In the genomic region with DNA sequence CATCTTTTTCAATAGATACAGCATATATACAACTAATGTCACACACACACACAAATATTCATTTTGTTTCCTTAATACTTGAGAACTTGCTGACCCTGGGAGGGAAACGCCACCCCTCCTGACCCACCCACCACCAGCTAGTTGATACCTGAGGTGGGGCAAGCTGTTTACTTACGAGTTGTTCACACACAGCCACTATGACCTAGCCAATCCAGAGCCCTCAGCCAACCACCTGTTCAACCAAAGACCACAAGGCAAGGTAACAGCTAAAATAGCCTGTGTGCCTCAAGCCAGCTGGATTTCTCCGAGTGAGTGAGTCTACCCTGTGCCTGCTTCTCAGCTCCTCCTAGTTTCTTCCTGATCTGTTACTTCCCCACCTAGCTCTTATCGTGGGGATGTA, we compare ENCODE assay signal across 28 mouse cellular contexts.
DNase-seq lines count a peak whose midpoint lies in the region; ATAC-seq and TF ChIP-seq lines count a peak whose summit lies in the region.
"Had no signal": no experiment of that assay in that cellular context is flagged by ENCODE, and none has a peak within 500 bp of the region (broad histone marks: within the 10 kb centered on the region; RNA-seq: fewer than 3 reads in every experiment).

No protein-coding gene starts in this region.

- TF ChIP-seq CTCF in midbrain, postnatal 0 days (IDR thresholded peaks at IDR 0.05), result no peak

- no peaks in the 10 kb centered on the region for H3K27me3 ChIP-seq in liver, embryonic 16.5 days (ENCODE audit: control insufficient read depth, insufficient read depth, low read depth, low read length)
- H3K27me3 ChIP-seq in liver, embryonic 12.5 days (replicated peaks), result no peaks in the 10 kb centered on the region
- no peaks in the 10 kb centered on the region for H3K27me3 ChIP-seq in stomach, embryonic 14.5 days (ENCODE audit: control insufficient read depth, insufficient read depth, low read length)
- H3K27me3 ChIP-seq in stomach, embryonic 16.5 days (ENCODE audit: control insufficient read depth, insufficient read depth, low read length), result no peaks in the 10 kb centered on the region
- no peaks in the 10 kb centered on the region for H3K27me3 ChIP-seq in midbrain, postnatal 0 days (ENCODE audit: insufficient read depth, low read length)
- H3K27me3 ChIP-seq: CH12.LX; embryonic facial prominence, embryonic 13.5 days; embryonic facial prominence, embryonic 15.5 days; forebrain, embryonic 12.5 days; Patski had no signal

- H3K4me2 ChIP-seq in liver, embryonic 16.5 days (ENCODE audit: low read depth, low read length), result no peak overlapping the region
- H3K4me2 ChIP-seq in liver, embryonic 12.5 days, result no peak overlapping the region
- no peak overlapping the region for H3K4me2 ChIP-seq in stomach, embryonic 14.5 days (replicated peaks; ENCODE audit: low read depth, low read length)
- no peak overlapping the region for H3K4me2 ChIP-seq in stomach, embryonic 16.5 days (ENCODE audit: low read depth, low read length)
- H3K4me2 ChIP-seq in midbrain, postnatal 0 days (ENCODE audit: low read depth, low read length, poor library complexity, severe bottlenecking), result no peak overlapping the region
- H3K4me2 ChIP-seq: embryonic facial prominence, embryonic 13.5 days; embryonic facial prominence, embryonic 15.5 days; forebrain, embryonic 12.5 days had no signal

- H3K27ac ChIP-seq in liver, embryonic 16.5 days (ENCODE audit: low read length), result no peak overlapping the region
- no peak overlapping the region for H3K27ac ChIP-seq in liver, embryonic 12.5 days
- H3K27ac ChIP-seq in stomach, embryonic 14.5 days (ENCODE audit: low read length), result no peak overlapping the region
- no peak overlapping the region for H3K27ac ChIP-seq in stomach, embryonic 16.5 days (ENCODE audit: low read length)
- H3K27ac ChIP-seq in midbrain, postnatal 0 days (ENCODE audit: low read depth, low read length), result no peak overlapping the region
- H3K27ac ChIP-seq: embryonic facial prominence, embryonic 13.5 days; embryonic facial prominence, embryonic 15.5 days; forebrain, embryonic 10.5 days; forebrain, embryonic 12.5 days had no signal

- H3K9me3 ChIP-seq in liver, embryonic 16.5 days (replicated peaks; ENCODE audit: control insufficient read depth, low read length), result no peaks in the 10 kb centered on the region
- H3K9me3 ChIP-seq in liver, embryonic 12.5 days (replicated peaks), result no peaks in the 10 kb centered on the region
- H3K9me3 ChIP-seq in stomach, embryonic 14.5 days (ENCODE audit: control insufficient read depth, low read depth, low read length), result no peaks in the 10 kb centered on the region
- H3K9me3 ChIP-seq in stomach, embryonic 16.5 days (replicated peaks; ENCODE audit: control insufficient read depth, low read length), result no peaks in the 10 kb centered on the region
- H3K9me3 ChIP-seq in midbrain, postnatal 0 days (ENCODE audit: low read length), result no peaks in the 10 kb centered on the region
- H3K9me3 ChIP-seq: embryonic facial prominence, embryonic 13.5 days; embryonic facial prominence, embryonic 15.5 days; forebrain, embryonic 10.5 days; forebrain, embryonic 12.5 days; G1E had no signal

- DNase-seq in midbrain, postnatal 0 days (ENCODE audit: low spot score), result no peak
- DNase-seq in left cerebral cortex, postnatal 4 days, result no peak
- DNase-seq: adrenal gland, adult 8-10 months; adrenal gland, postnatal 14 days; adrenal gland, postnatal 36 days; B cell, adult 2 months; cerebellum, adult 11-12 months; cerebellum, adult 2 months; cerebellum, adult 9-11 months; cerebellum, postnatal 14 days; cerebellum, postnatal 36 days; embryo, embryonic 11 days had no signal

- WGBS in liver, embryonic 16.5 days (ENCODE audit: insufficient replicate concordance), result 51% methylated on average over 4 of the region's 4 CpGs
- WGBS in liver, embryonic 12.5 days (ENCODE audit: insufficient replicate concordance), result 60% methylated on average over 4 of the region's 4 CpGs
- 76% methylated on average over 4 of the region's 4 CpGs for WGBS in stomach, embryonic 14.5 days
- 71% methylated on average over 4 of the region's 4 CpGs for WGBS in stomach, embryonic 16.5 days
- 95% methylated on average over 4 of the region's 4 CpGs for WGBS in midbrain, postnatal 0 days

- 0 out of 2 replicates have a peak, but pooled peaks have one; percentile 28 for ATAC-seq in liver, embryonic 16.5 days (ENCODE audit: low read depth)
- no peak for ATAC-seq in liver, embryonic 12.5 days
- ATAC-seq in stomach, embryonic 14.5 days (ENCODE audit: insufficient number of reproducible peaks, insufficient read depth, low FRiP score, low read depth), result peak; percentile 50; the same call in 1 of the 2 replicates
- peak; percentile 83 for ATAC-seq in stomach, embryonic 16.5 days (ENCODE audit: insufficient read depth, low FRiP score)
- ATAC-seq in midbrain, postnatal 0 days (ENCODE audit: low FRiP score), result no peak
- ATAC-seq: activated CD4-positive, CD25-positive, alpha-beta regulatory T cell, adult 4 months; CD4-positive, CD25-positive, alpha-beta regulatory T cell, adult 4 months; forebrain, embryonic 14.5 days; forebrain, embryonic 16.5 days; Patski had no signal

- no peak overlapping the region for H3K4me3 ChIP-seq in liver, embryonic 16.5 days (ENCODE audit: low read depth, low read length)
- no peak overlapping the region for H3K4me3 ChIP-seq in liver, embryonic 12.5 days
- no peak overlapping the region for H3K4me3 ChIP-seq in stomach, embryonic 14.5 days (ENCODE audit: low read depth, low read length)
- H3K4me3 ChIP-seq in stomach, embryonic 16.5 days (replicated peaks; ENCODE audit: low read length), result no peak overlapping the region
- no peak overlapping the region for H3K4me3 ChIP-seq in midbrain, postnatal 0 days (ENCODE audit: low read depth, low read length)
- H3K4me3 ChIP-seq: embryonic facial prominence, embryonic 13.5 days; embryonic facial prominence, embryonic 15.5 days; erythroblast, embryonic 14.5 days; forebrain, embryonic 10.5 days; forebrain, embryonic 12.5 days had no signal

- intact Hi-C loops in left cerebral cortex, postnatal 4 days (cut with DNase I), result no loop called here

- no peaks in the 10 kb centered on the region for H3K36me3 ChIP-seq in liver, embryonic 16.5 days (ENCODE audit: control insufficient read depth, insufficient read depth)
- H3K36me3 ChIP-seq in liver, embryonic 12.5 days, result no peaks in the 10 kb centered on the region
- no peaks in the 10 kb centered on the region for H3K36me3 ChIP-seq in stomach, embryonic 14.5 days (ENCODE audit: control insufficient read depth, insufficient read depth, low read length)
- H3K36me3 ChIP-seq in stomach, embryonic 16.5 days (ENCODE audit: control insufficient read depth, insufficient read depth, low read length), result no peaks in the 10 kb centered on the region
- no peaks in the 10 kb centered on the region for H3K36me3 ChIP-seq in midbrain, postnatal 0 days (ENCODE audit: insufficient read depth, low read length)
- H3K36me3 ChIP-seq: embryonic facial prominence, embryonic 13.5 days; embryonic facial prominence, embryonic 15.5 days; forebrain, embryonic 12.5 days; G1E had no signal

- H3K4me1 ChIP-seq in liver, embryonic 16.5 days (ENCODE audit: control insufficient read depth, low read depth, low read length), result no peaks in the 10 kb centered on the region; the same call in 1 of the 2 replicates
- H3K4me1 ChIP-seq in liver, embryonic 12.5 days, result no peaks in the 10 kb centered on the region
- H3K4me1 ChIP-seq in stomach, embryonic 14.5 days (ENCODE audit: control insufficient read depth, insufficient read depth, low read length), result peaks cover 8% of the 10 kb centered on the region
- H3K4me1 ChIP-seq in stomach, embryonic 16.5 days (ENCODE audit: control insufficient read depth, insufficient read depth, low read length), result peaks cover 10% of the 10 kb centered on the region; the same call in 1 of the 2 replicates
- H3K4me1 ChIP-seq in midbrain, postnatal 0 days (ENCODE audit: insufficient read depth, low read length), result no peaks in the 10 kb centered on the region; the same call in 1 of the 2 replicates
- H3K4me1 ChIP-seq: embryonic facial prominence, embryonic 13.5 days; embryonic facial prominence, embryonic 15.5 days had no signal

- H3K9ac ChIP-seq in liver, embryonic 16.5 days (ENCODE audit: low read depth, low read length), result no peak overlapping the region
- H3K9ac ChIP-seq in liver, embryonic 12.5 days, result no peak overlapping the region
- H3K9ac ChIP-seq in stomach, embryonic 14.5 days (replicated peaks; ENCODE audit: low read depth, low read length), result no peak overlapping the region
- H3K9ac ChIP-seq in stomach, embryonic 16.5 days (ENCODE audit: low read length), result no peak overlapping the region
- no peak overlapping the region for H3K9ac ChIP-seq in midbrain, postnatal 0 days (replicated peaks; ENCODE audit: low read length, poor library complexity, severe bottlenecking)
- H3K9ac ChIP-seq: embryonic facial prominence, embryonic 13.5 days; embryonic facial prominence, embryonic 15.5 days; forebrain, embryonic 12.5 days had no signal

Comparison
In these comparisons a context has a peak if more than half of its experiments do, and no peak if none do; other contexts are left out.
1. ATAC-seq: peak in liver, embryonic 16.5 days (single experiment), stomach, embryonic 14.5 days (single experiment) and stomach, embryonic 16.5 days (single experiment); none in liver, embryonic 12.5 days (single experiment) and midbrain, postnatal 0 days (single experiment).